Mouse (Mus musculus): ENCODE data around the gene Ttc23l. TPM values are rescaled to one million over a fixed set of nuclear protein-coding genes. Genes with fewer than 3 reads are reported as not detected.

Ttc23l gene
- not detected for total RNA-seq (2018; cell fraction: chromatin; rRNA removed)
- total RNA-seq (2018; cell fraction: cytosol; rRNA removed) = not detected
- not detected for total RNA-seq (2018; cell fraction: nucleus; rRNA removed)
- polyA plus RNA-seq (2018) = not detected in 3 replicates

GRCm38 (mm10) chr15:10558465-10558864 is at the start of gene Ttc23l:
Ttc23l (minus strand) TSS chr15:10558668.
- WGBS (ENCODE audit: missing documents) = 94% methylated on average over 13 of the region's 13 CpGs
- H3K79me2 ChIP-seq (ENCODE audit: inconsistent target) = no peaks in the 10 kb centered on the region

GRCm38 (mm10) chr15:10599413-10599812 is 40.9 kb upstream of the Ttc23l start:
- no peaks in the 10 kb centered on the region for H3K36me3 ChIP-seq (ENCODE audit: inconsistent target)
- WGBS (ENCODE audit: missing documents) = 59% methylated on average over 7 of the region's 7 CpGs
- H3K79me2 ChIP-seq (ENCODE audit: inconsistent target) = no peaks in the 10 kb centered on the region
- no peak overlapping the region for H3K4me3 ChIP-seq (ENCODE audit: inconsistent target)
- H3K27ac ChIP-seq = no peak overlapping the region

More at GRCm38 (mm10) chr15:10558465-10558864, at the start of gene Ttc23l:
- no peak within 1 kb of the TSS for H3K27ac ChIP-seq
- H3K4me3 ChIP-seq (ENCODE audit: inconsistent target) = no peak within 1 kb of the TSS
- H3K36me3 ChIP-seq (ENCODE audit: inconsistent target) = no peaks in the 10 kb centered on the region

GRCm38 (mm10) chr15:10598259-10599225 is 40.1 kb upstream of the Ttc23l start:
- WGBS (ENCODE audit: missing documents) = 89% methylated on average over 16 of the region's 16 CpGs
- Histone ChIP-seq H3K27ac (no peak overlapping the region), H3K36me3 (ENCODE audit: inconsistent target) (no peaks in the 10 kb centered on the region), H3K4me3 (ENCODE audit: inconsistent target) (no peak overlapping the region), H3K79me2 (ENCODE audit: inconsistent target) (no peaks in the 10 kb centered on the region)

- no peaks in the 10 kb centered on the region for H3K79me2 ChIP-seq (ENCODE audit: inconsistent target)
- no peaks in the 10 kb centered on the region for H3K36me3 ChIP-seq (ENCODE audit: inconsistent target)
- H3K4me3 ChIP-seq (ENCODE audit: inconsistent target) = no peak overlapping the region
- H3K27ac ChIP-seq = no peak overlapping the region
- WGBS (ENCODE audit: missing documents) = 91% methylated on average over 9 of the region's 9 CpGs
Measured at GRCm38 (mm10) chr15:10596871-10597270, 38.4 kb upstream of the Ttc23l start.

GRCm38 (mm10) chr15:10595408-10595807 is 36.9 kb upstream of the Ttc23l start:
- H3K4me3 ChIP-seq (ENCODE audit: inconsistent target) = no peak overlapping the region
- WGBS (ENCODE audit: missing documents) = 92% methylated on average over 6 of the region's 6 CpGs
- no peak overlapping the region for H3K27ac ChIP-seq
- no peaks in the 10 kb centered on the region for H3K79me2 ChIP-seq (ENCODE audit: inconsistent target)
- no peaks in the 10 kb centered on the region for H3K36me3 ChIP-seq (ENCODE audit: inconsistent target)

GRCm38 (mm10) chr15:10594910-10595309 is 36.4 kb upstream of the Ttc23l start:
- Histone ChIP-seq H3K27ac (no peak overlapping the region), H3K4me3 (ENCODE audit: inconsistent target) (no peak overlapping the region), H3K79me2 (ENCODE audit: inconsistent target) (no peaks in the 10 kb centered on the region), H3K36me3 (ENCODE audit: inconsistent target) (no peaks in the 10 kb centered on the region)
- WGBS (ENCODE audit: missing documents) = 96% methylated on average over 10 of the region's 10 CpGs

GRCm38 (mm10) chr15:10593094-10593493 is 34.6 kb upstream of the Ttc23l start:
- Histone ChIP-seq H3K36me3 (ENCODE audit: inconsistent target) (no peaks in the 10 kb centered on the region), H3K4me3 (ENCODE audit: inconsistent target) (no peak overlapping the region), H3K27ac (no peak overlapping the region), H3K79me2 (ENCODE audit: inconsistent target) (no peaks in the 10 kb centered on the region)
- 46% methylated on average over 6 of the region's 6 CpGs for WGBS (ENCODE audit: missing documents)

- Histone ChIP-seq H3K36me3 (ENCODE audit: inconsistent target) (no peaks in the 10 kb centered on the region), H3K4me3 (ENCODE audit: inconsistent target) (no peak overlapping the region), H3K27ac (no peak overlapping the region), H3K79me2 (ENCODE audit: inconsistent target) (no peaks in the 10 kb centered on the region)
- WGBS (ENCODE audit: missing documents) = 88% methylated on average over 2 of the region's 2 CpGs
Measured at GRCm38 (mm10) chr15:10586565-10586964, 28.1 kb upstream of the Ttc23l start.

GRCm38 (mm10) chr15:10584359-10585187 is 26.1 kb upstream of the Ttc23l start:
- Histone ChIP-seq H3K36me3 (ENCODE audit: inconsistent target) (no peaks in the 10 kb centered on the region), H3K27ac (no peak overlapping the region), H3K4me3 (ENCODE audit: inconsistent target) (no peak overlapping the region), H3K79me2 (ENCODE audit: inconsistent target) (no peaks in the 10 kb centered on the region)
- WGBS (ENCODE audit: missing documents) = 97% methylated on average over 10 of the region's 10 CpGs

- Histone ChIP-seq H3K27ac (no peak overlapping the region), H3K36me3 (ENCODE audit: inconsistent target) (no peaks in the 10 kb centered on the region), H3K79me2 (ENCODE audit: inconsistent target) (no peaks in the 10 kb centered on the region), H3K4me3 (ENCODE audit: inconsistent target) (no peak overlapping the region)
- 53% methylated on average over 8 of the region's 8 CpGs for WGBS (ENCODE audit: missing documents)
Measured at GRCm38 (mm10) chr15:10583408-10583807, 24.9 kb upstream of the Ttc23l start.

- 0 out of 2 replicates have a peak, but pooled peaks cover 4% of the 10 kb centered on the region for H3K36me3 ChIP-seq (ENCODE audit: inconsistent target)
- H3K27ac ChIP-seq = no peak overlapping the region
- no peaks in the 10 kb centered on the region for H3K79me2 ChIP-seq (ENCODE audit: inconsistent target)
- no peak overlapping the region for H3K4me3 ChIP-seq (ENCODE audit: inconsistent target)
- WGBS (ENCODE audit: missing documents) = 80% methylated on average over 3 of the region's 3 CpGs
Measured at GRCm38 (mm10) chr15:10579159-10579558, 20.7 kb upstream of the Ttc23l start.

- no peaks in the 10 kb centered on the region for H3K36me3 ChIP-seq (ENCODE audit: inconsistent target)
- 97% methylated on average over 7 of the region's 7 CpGs for WGBS (ENCODE audit: missing documents)
- H3K79me2 ChIP-seq (ENCODE audit: inconsistent target) = no peaks in the 10 kb centered on the region
- H3K4me3 ChIP-seq (ENCODE audit: inconsistent target) = no peak overlapping the region
- no peak overlapping the region for H3K27ac ChIP-seq
Measured at GRCm38 (mm10) chr15:10566486-10566885, 8.0 kb upstream of the Ttc23l start.

GRCm38 (mm10) chr15:10564201-10564600 is 5.7 kb upstream of the Ttc23l start:
- H3K4me3 ChIP-seq (ENCODE audit: inconsistent target) = no peak overlapping the region
- H3K27ac ChIP-seq = no peak overlapping the region
- WGBS (ENCODE audit: missing documents) = 67% methylated on average over 1 of the region's 1 CpGs
- H3K36me3 ChIP-seq (ENCODE audit: inconsistent target) = no peaks in the 10 kb centered on the region
- no peaks in the 10 kb centered on the region for H3K79me2 ChIP-seq (ENCODE audit: inconsistent target)

- no peak overlapping the region for H3K4me3 ChIP-seq (ENCODE audit: inconsistent target)
- H3K27ac ChIP-seq = no peak overlapping the region
- no peaks in the 10 kb centered on the region for H3K79me2 ChIP-seq (ENCODE audit: inconsistent target)
Measured at GRCm38 (mm10) chr15:10562281-10562680, 3.8 kb upstream of the Ttc23l start.

GRCm38 (mm10) chr15:10560005-10560404 is 1.5 kb upstream of the Ttc23l start:
- Histone ChIP-seq H3K27ac (no peak overlapping the region), H3K36me3 (ENCODE audit: inconsistent target) (no peaks in the 10 kb centered on the region), H3K79me2 (ENCODE audit: inconsistent target) (no peaks in the 10 kb centered on the region), H3K4me3 (ENCODE audit: inconsistent target) (no peak overlapping the region)
- 95% methylated on average over 6 of the region's 7 CpGs for WGBS (ENCODE audit: missing documents)

More at GRCm38 (mm10) chr15:10562281-10562680, 3.8 kb upstream of the Ttc23l start:
- H3K36me3 ChIP-seq (ENCODE audit: inconsistent target) = no peaks in the 10 kb centered on the region
